Mouse (Mus musculus) kidney, embryonic 16.5 days (tissue): ENCODE data around the gene Cd9. TPM values are rescaled to one million over a fixed set of nuclear protein-coding genes. Genes with fewer than 3 reads are reported as not detected.

Experiments used
- ATAC-seq: fragments of 200-750 bp; cut with Nextera tagmentation; 2 replicates; pipeline ENCODE4 v1.8.0; 2017; ENCODE audit warnings: moderate TSS enrichment; ENCODE audit not compliant: low FRiP score, low TSS enrichment
- H3K27ac ChIP-seq: fragments of 300-500 bp; sonication (generic); 2 replicates; pipeline ENCODE4 v1.5.1; 2014; ENCODE audit warnings: low read length
- H3K27me3 ChIP-seq: fragments of 300-500 bp; sonication (generic); 2 replicates; pipeline ENCODE4 v1.6.1; 2014; ENCODE audit warnings: low read length, control low read depth, mixed read lengths; ENCODE audit not compliant: insufficient read depth
- H3K36me3 ChIP-seq: fragments of 300-500 bp; sonication (generic); 2 replicates; pipeline ENCODE4 v1.6.1; 2014; ENCODE audit warnings: low read length, control low read depth, mixed read lengths; ENCODE audit not compliant: insufficient read depth
- H3K4me1 ChIP-seq: fragments of 300-500 bp; sonication (generic); 2 replicates; pipeline ENCODE4 v1.6.1; 2014; ENCODE audit warnings: low read length, control low read depth, mixed read lengths; ENCODE audit not compliant: insufficient read depth
- H3K4me2 ChIP-seq: fragments of 300-500 bp; sonication (generic); replicated peaks from 2 replicates; pipeline ENCODE4 v1.6.1; 2014; ENCODE audit warnings: low read depth, low read length
- H3K4me3 ChIP-seq: fragments of 300-500 bp; sonication (generic); 2 replicates; pipeline ENCODE4 v1.5.1; 2014; ENCODE audit warnings: mild to moderate bottlenecking, low read length
- H3K9ac ChIP-seq: fragments of 300-500 bp; sonication (generic); replicated peaks from 2 replicates; pipeline ENCODE4 v1.6.1; 2014; ENCODE audit warnings: low read length
- H3K9me3 ChIP-seq: fragments of 300-500 bp; sonication (generic); 2 replicates; pipeline ENCODE4 v1.6.1; 2016; ENCODE audit warnings: low read length, control low read depth
- WGBS: fragments of 180-500 bp; shearing (Covaris S2); extraction: QIAGEN DNeasy Blood & Tissue Kit; methylation state at CpG from one replicate; pipeline ENCODE4 v1.1.7; 2014; 5-methylcytosine and 5-hydroxymethylcytosine counted together
- polyA plus RNA-seq: library from polyadenylated mRNA; unstranded; fragments of >200 nt; fragmentation: Nextera tagmentation; extraction: Ambion mirVana; gene quantifications from 2 replicates; pipeline ENCODE4 v1.2.1, GENCODE M21; 2015

Cd9 gene
- polyA plus RNA-seq, 1 experiment from 2014 or later = 178 TPM

GRCm38 (mm10) chr6:125469222-125469621 lies 25.4 kb downstream of the Cd9 start:
- H3K4me3 ChIP-seq = no peak overlapping the region
- H3K9me3 ChIP-seq = no peaks in the 10 kb centered on the region
- no peak overlapping the region for H3K27ac ChIP-seq
- 69% methylated on average over 4 of the region's 4 CpGs for WGBS
- H3K9ac ChIP-seq = no peak overlapping the region
- H3K36me3 ChIP-seq = 0 out of 2 replicates have a peak, but pooled peaks cover 1% of the 10 kb centered on the region
- H3K4me1 ChIP-seq = peaks cover 32% of the 10 kb centered on the region
- H3K4me2 ChIP-seq = no peak overlapping the region
- H3K27me3 ChIP-seq = no peaks in the 10 kb centered on the region
- no peak for ATAC-seq

- Histone ChIP-seq H3K4me3 (no peak overlapping the region), H3K9ac (no peak overlapping the region), H3K27me3 (no peaks in the 10 kb centered on the region), H3K4me1 (peaks cover 25% of the 10 kb centered on the region), H3K36me3 (0 out of 2 replicates have a peak, but pooled peaks cover 4% of the 10 kb centered on the region), H3K4me2 (no peak overlapping the region), H3K9me3 (no peaks in the 10 kb centered on the region), H3K27ac (no peak overlapping the region)
- no peak for ATAC-seq
- WGBS = 58% methylated on average over 21 of the region's 21 CpGs
These were observed 26.2 kb downstream of the Cd9 start for GRCm38 (mm10) chr6:125468179-125468960.

GRCm38 (mm10) chr6:125467301-125467715 lies 27.3 kb downstream of the Cd9 start:
- 0 out of 2 replicates have a peak, but pooled peaks cover 4% of the 10 kb centered on the region for H3K36me3 ChIP-seq
- no peak overlapping the region for H3K9ac ChIP-seq
- no peaks in the 10 kb centered on the region for H3K9me3 ChIP-seq
- WGBS = 68% methylated on average over 16 of the region's 16 CpGs
- ATAC-seq = peak; percentile 62
- no peak overlapping the region for H3K4me2 ChIP-seq
- H3K4me1 ChIP-seq = peaks cover 23% of the 10 kb centered on the region
- no peaks in the 10 kb centered on the region for H3K27me3 ChIP-seq
- no peak overlapping the region for H3K27ac ChIP-seq
- no peak overlapping the region for H3K4me3 ChIP-seq

GRCm38 (mm10) chr6:125462312-125462711 lies 32.3 kb downstream of the Cd9 start:
- no peak overlapping the region for H3K9ac ChIP-seq
- no peak overlapping the region for H3K4me2 ChIP-seq
- no peaks in the 10 kb centered on the region for H3K27me3 ChIP-seq
- H3K9me3 ChIP-seq = no peaks in the 10 kb centered on the region
- peaks cover 26% of the 10 kb centered on the region for H3K36me3 ChIP-seq
- no peak overlapping the region for H3K4me3 ChIP-seq
- H3K4me1 ChIP-seq = no peaks in the 10 kb centered on the region
- ATAC-seq = no peak
- H3K27ac ChIP-seq = no peak overlapping the region
- 95% methylated on average over 7 of the region's 7 CpGs for WGBS

- no peaks in the 10 kb centered on the region for H3K9me3 ChIP-seq
- H3K36me3 ChIP-seq = peaks cover 26% of the 10 kb centered on the region
- no peak overlapping the region for H3K27ac ChIP-seq
- 82% methylated on average over 8 of the region's 8 CpGs for WGBS
- H3K4me2 ChIP-seq = no peak overlapping the region
- H3K4me1 ChIP-seq = no peaks in the 10 kb centered on the region
- H3K27me3 ChIP-seq = no peaks in the 10 kb centered on the region
- no peak overlapping the region for H3K9ac ChIP-seq
- no peak overlapping the region for H3K4me3 ChIP-seq
- no peak for ATAC-seq
These were observed 32.8 kb downstream of the Cd9 start for GRCm38 (mm10) chr6:125461788-125462187.

GRCm38 (mm10) chr6:125461325-125461724 lies 33.3 kb downstream of the Cd9 start:
- Histone ChIP-seq H3K27ac (no peak overlapping the region), H3K4me3 (no peak overlapping the region), H3K36me3 (peaks cover 26% of the 10 kb centered on the region), H3K9ac (no peak overlapping the region), H3K4me2 (no peak overlapping the region), H3K4me1 (peaks cover under 1% of the 10 kb centered on the region; the same call in 1 of the 2 replicates), H3K27me3 (no peaks in the 10 kb centered on the region), H3K9me3 (no peaks in the 10 kb centered on the region)
- ATAC-seq = no peak
- 92% methylated on average over 7 of the region's 7 CpGs for WGBS

GRCm38 (mm10) chr6:125460589-125460988 lies 34.0 kb downstream of the Cd9 start:
- no peak overlapping the region for H3K4me2 ChIP-seq
- H3K27ac ChIP-seq = no peak overlapping the region

GRCm38 (mm10) chr6:125459903-125460302 lies 34.7 kb downstream of the Cd9 start:
- Histone ChIP-seq H3K4me1 (peaks cover 3% of the 10 kb centered on the region; the same call in 1 of the 2 replicates), H3K4me3 (no peak overlapping the region), H3K9ac (no peak overlapping the region), H3K27ac (no peak overlapping the region), H3K4me2 (no peak overlapping the region), H3K36me3 (peaks cover 26% of the 10 kb centered on the region), H3K27me3 (no peaks in the 10 kb centered on the region), H3K9me3 (no peaks in the 10 kb centered on the region)
- 87% methylated on average over 5 of the region's 5 CpGs for WGBS
- no peak for ATAC-seq

More at GRCm38 (mm10) chr6:125460589-125460988, 34.0 kb downstream of the Cd9 start:
- H3K9me3 ChIP-seq = no peaks in the 10 kb centered on the region
- H3K27me3 ChIP-seq = no peaks in the 10 kb centered on the region
- no peak overlapping the region for H3K4me3 ChIP-seq
- no peak overlapping the region for H3K9ac ChIP-seq
- 77% methylated on average over 11 of the region's 11 CpGs for WGBS
- no peak for ATAC-seq
- peaks cover 26% of the 10 kb centered on the region for H3K36me3 ChIP-seq
- peaks cover 3% of the 10 kb centered on the region; the same call in 1 of the 2 replicates for H3K4me1 ChIP-seq

- Histone ChIP-seq H3K9me3 (no peaks in the 10 kb centered on the region), H3K9ac (0 out of 2 replicates have a peak overlapping the region, but pooled peaks have one; percentile 25), H3K4me2 (no peak overlapping the region), H3K27ac (no peak overlapping the region), H3K36me3 (peaks cover 13% of the 10 kb centered on the region), H3K4me1 (peaks cover 3% of the 10 kb centered on the region; the same call in 1 of the 2 replicates), H3K4me3 (no peak overlapping the region), H3K27me3 (no peaks in the 10 kb centered on the region)
- WGBS = 40% methylated on average over 12 of the region's 12 CpGs
- ATAC-seq = 0 out of 2 replicates have a peak, but pooled peaks have one; percentile 35
These were observed 38.6 kb downstream of the Cd9 start for GRCm38 (mm10) chr6:125455806-125456520.
